Mouse (Mus musculus): ENCODE measurements around the gene Cracr2b. TPM values are rescaled to one million over a fixed set of nuclear protein-coding genes. Genes with fewer than 3 reads are reported as not detected.
A peak's percentile ranks its signal among the peaks of the same experiment; 100 is the strongest.

Cracr2b gene
- total and polyA plus RNA-seq, 2 experiments from 2014 or later: 5.3 to 5.9 TPM

DNA sequence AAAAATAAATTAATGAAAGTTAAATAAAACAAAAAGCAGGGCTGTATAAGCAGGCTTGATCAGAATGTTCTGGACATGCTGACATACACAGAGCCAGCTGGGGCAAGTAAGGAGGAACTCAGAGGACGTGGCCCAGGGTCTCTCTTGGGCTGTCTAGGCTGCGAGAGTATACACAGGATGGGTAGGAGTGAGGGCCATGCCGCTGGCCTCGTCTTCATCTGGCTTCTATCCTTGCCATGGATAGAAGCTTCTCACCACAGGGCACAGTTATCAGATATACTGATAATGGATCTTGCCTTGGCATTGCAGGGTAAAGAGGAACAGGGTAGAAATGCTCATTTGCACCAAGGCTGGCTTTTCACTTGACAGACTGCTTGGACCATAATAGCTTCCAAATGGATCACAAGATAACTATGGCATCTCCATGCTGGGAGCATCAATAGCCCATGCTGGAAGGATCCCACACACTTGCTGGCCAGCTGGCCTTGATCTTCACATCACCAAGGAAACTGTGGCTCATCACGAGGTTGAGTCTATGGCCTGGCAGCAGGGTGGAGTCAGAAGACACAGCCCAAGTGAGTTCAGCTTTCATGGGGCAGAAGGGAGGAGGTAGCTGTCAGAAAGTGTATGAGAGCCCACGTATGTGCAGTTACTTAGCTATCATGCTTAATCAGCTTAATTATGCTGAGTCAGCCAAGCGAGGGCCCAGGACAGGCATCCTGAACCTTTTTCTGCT lies 41.1 kb downstream of the Cracr2b start:
- no peaks in the 10 kb centered on the region for H3K27me3 ChIP-seq (ENCODE audit: insufficient read depth, low read length)
- no peak overlapping the region for H3K27ac ChIP-seq (ENCODE audit: low read depth, low read length)
- DNase-seq (ENCODE audit: low spot score) (peak; percentile 28), ATAC-seq (ENCODE audit: low FRiP score) (no peak)
- 87% methylated on average over 7 of the region's 7 CpGs for WGBS
- TF ChIP-seq CTCF (IDR thresholded peaks at IDR 0.05): no peak
- no peak overlapping the region for H3K4me3 ChIP-seq (ENCODE audit: low read depth, low read length)
- peaks cover 24% of the 10 kb centered on the region for H3K36me3 ChIP-seq (ENCODE audit: insufficient read depth, low read length)
- no peak overlapping the region for H3K4me2 ChIP-seq (ENCODE audit: low read depth, low read length, poor library complexity, severe bottlenecking)
- H3K4me1 ChIP-seq (ENCODE audit: insufficient read depth, low read length): no peaks in the 10 kb centered on the region
- H3K9me3 ChIP-seq (ENCODE audit: low read length): no peaks in the 10 kb centered on the region
- no peak overlapping the region for H3K9ac ChIP-seq (replicated peaks; ENCODE audit: low read length, poor library complexity, severe bottlenecking)

DNA sequence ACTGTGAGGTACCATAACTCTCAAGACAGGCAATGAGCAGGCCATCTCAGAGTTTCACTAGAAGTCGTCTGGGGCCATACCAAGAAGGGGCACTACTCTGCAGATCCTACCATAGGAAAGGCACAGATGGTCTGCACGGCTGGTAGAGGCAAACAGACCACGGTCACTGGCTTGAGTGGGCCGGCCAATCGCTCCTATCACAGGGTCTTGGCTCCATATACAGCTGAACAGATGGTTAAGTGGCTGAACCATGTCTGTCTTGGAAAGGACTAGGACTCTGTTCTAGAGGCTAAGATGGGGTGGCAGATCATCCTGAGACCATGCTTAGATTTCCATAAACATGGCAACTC lies 41.6 kb downstream of the Cracr2b start:
- Histone ChIP-seq H3K27me3 (ENCODE audit: insufficient read depth, low read length) (no peaks in the 10 kb centered on the region), H3K9me3 (ENCODE audit: low read length) (no peaks in the 10 kb centered on the region), H3K4me3 (ENCODE audit: low read depth, low read length) (no peak overlapping the region), H3K36me3 (ENCODE audit: insufficient read depth, low read length) (peaks cover 24% of the 10 kb centered on the region), H3K4me2 (ENCODE audit: low read depth, low read length, poor library complexity, severe bottlenecking) (no peak overlapping the region), H3K4me1 (ENCODE audit: insufficient read depth, low read length) (no peaks in the 10 kb centered on the region), H3K27ac (ENCODE audit: low read depth, low read length) (no peak overlapping the region), H3K9ac (replicated peaks; ENCODE audit: low read length, poor library complexity, severe bottlenecking) (no peak overlapping the region)
- DNase-seq (ENCODE audit: low spot score) (peak; percentile 53), ATAC-seq (ENCODE audit: low FRiP score) (no peak)
- TF ChIP-seq CTCF (IDR thresholded peaks at IDR 0.05): no peak
- WGBS: 95% methylated on average over 5 of the region's 5 CpGs

DNA sequence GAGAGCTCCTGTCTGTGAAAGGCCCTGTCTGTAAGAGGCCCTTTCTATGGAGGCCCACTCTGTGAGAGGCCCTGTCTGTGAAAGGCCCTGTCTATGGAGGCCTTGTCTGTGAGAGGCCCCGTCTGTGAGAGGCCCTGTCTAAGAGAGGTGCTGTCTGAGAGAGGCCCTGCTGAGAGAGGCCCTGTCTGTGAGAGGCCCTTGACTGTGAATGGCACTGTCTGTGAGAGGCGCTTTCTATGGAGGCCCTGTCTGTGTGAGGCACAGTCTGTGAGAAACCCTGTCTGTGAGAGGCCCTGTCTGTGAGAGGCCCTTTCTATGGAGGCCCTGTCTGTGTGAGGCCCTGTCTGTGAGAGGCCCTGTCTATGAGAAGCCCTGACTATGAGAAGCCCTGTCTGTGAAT lies 45.4 kb downstream of the Cracr2b start:
- Histone ChIP-seq H3K4me2 (ENCODE audit: low read depth, low read length, poor library complexity, severe bottlenecking) (no peak overlapping the region), H3K27me3 (ENCODE audit: insufficient read depth, low read length) (no peaks in the 10 kb centered on the region), H3K36me3 (ENCODE audit: insufficient read depth, low read length) (peaks cover 22% of the 10 kb centered on the region), H3K4me3 (ENCODE audit: low read depth, low read length) (no peak overlapping the region), H3K9ac (replicated peaks; ENCODE audit: low read length, poor library complexity, severe bottlenecking) (no peak overlapping the region), H3K9me3 (ENCODE audit: low read length) (no peaks in the 10 kb centered on the region), H3K4me1 (ENCODE audit: insufficient read depth, low read length) (no peaks in the 10 kb centered on the region), H3K27ac (ENCODE audit: low read depth, low read length) (no peak overlapping the region)
- no peak for TF ChIP-seq CTCF (IDR thresholded peaks at IDR 0.05)
- WGBS: 73% methylated on average over 2 of the region's 2 CpGs
- ATAC-seq (ENCODE audit: low FRiP score) (no peak), DNase-seq (ENCODE audit: low spot score) (no peak)

GRCm38 (mm10) chr7:141508160-141508559 lies 47.3 kb downstream of the Cracr2b start:
- H3K4me2 ChIP-seq (ENCODE audit: low read depth, low read length, poor library complexity, severe bottlenecking): no peak overlapping the region
- no peak overlapping the region for H3K27ac ChIP-seq (ENCODE audit: low read depth, low read length)
- no peaks in the 10 kb centered on the region for H3K27me3 ChIP-seq (ENCODE audit: insufficient read depth, low read length)
- H3K9ac ChIP-seq (replicated peaks; ENCODE audit: low read length, poor library complexity, severe bottlenecking): no peak overlapping the region
- no peak for TF ChIP-seq CTCF (IDR thresholded peaks at IDR 0.05)
- H3K4me3 ChIP-seq (ENCODE audit: low read depth, low read length): no peak overlapping the region
- H3K4me1 ChIP-seq (ENCODE audit: insufficient read depth, low read length): no peaks in the 10 kb centered on the region
- no peak for ATAC-seq (ENCODE audit: low FRiP score)
- peaks cover 15% of the 10 kb centered on the region for H3K36me3 ChIP-seq (ENCODE audit: insufficient read depth, low read length)
- H3K9me3 ChIP-seq (ENCODE audit: low read length): no peaks in the 10 kb centered on the region
- no peak for DNase-seq (ENCODE audit: low spot score)

DNA sequence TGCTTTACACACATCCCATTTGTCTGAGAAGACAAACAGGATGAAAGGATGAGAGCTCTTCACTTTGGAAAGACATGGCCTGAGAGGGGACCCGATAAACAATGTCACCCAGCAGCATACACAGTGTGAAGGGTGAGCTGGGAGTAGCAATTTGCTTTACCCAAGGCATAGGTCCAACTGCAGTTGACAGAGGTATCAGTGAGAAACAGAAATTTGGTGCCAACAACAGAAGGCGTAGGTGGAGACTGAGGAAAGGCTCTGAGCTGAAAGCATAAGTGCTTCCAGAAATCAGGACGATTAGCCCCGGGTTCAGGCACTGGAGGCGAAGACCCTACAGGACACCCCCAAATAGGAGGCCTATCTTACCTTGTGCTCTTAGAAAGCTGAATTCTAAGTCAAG lies 49.3 kb downstream of the Cracr2b start:
- TF ChIP-seq CTCF (IDR thresholded peaks at IDR 0.05): no peak
- no peak for ATAC-seq (ENCODE audit: low FRiP score)

GRCm38 (mm10) chr7:141510681-141511191 lies 49.8 kb downstream of the Cracr2b start:
- TF ChIP-seq CTCF (IDR thresholded peaks at IDR 0.05): no peak
- no peaks in the 10 kb centered on the region for H3K9me3 ChIP-seq (ENCODE audit: low read length)
- DNase-seq (ENCODE audit: low spot score): peak; percentile 32
- no peak for ATAC-seq (ENCODE audit: low FRiP score)
- no peak overlapping the region for H3K4me2 ChIP-seq (ENCODE audit: low read depth, low read length, poor library complexity, severe bottlenecking)
- H3K27me3 ChIP-seq (ENCODE audit: insufficient read depth, low read length): no peaks in the 10 kb centered on the region
- no peak overlapping the region for H3K9ac ChIP-seq (replicated peaks; ENCODE audit: low read length, poor library complexity, severe bottlenecking)
- H3K4me3 ChIP-seq (ENCODE audit: low read depth, low read length): no peak overlapping the region
- no peaks in the 10 kb centered on the region for H3K4me1 ChIP-seq (ENCODE audit: insufficient read depth, low read length)
- WGBS: 72% methylated on average over 8 of the region's 8 CpGs
- H3K36me3 ChIP-seq (ENCODE audit: insufficient read depth, low read length): peaks cover 15% of the 10 kb centered on the region
- no peak overlapping the region for H3K27ac ChIP-seq (ENCODE audit: low read depth, low read length)

More for the DNA sequence above, 49.3 kb downstream of the Cracr2b start:
- Histone ChIP-seq H3K4me1 (ENCODE audit: insufficient read depth, low read length) (no peaks in the 10 kb centered on the region), H3K27ac (ENCODE audit: low read depth, low read length) (no peak overlapping the region), H3K27me3 (ENCODE audit: insufficient read depth, low read length) (no peaks in the 10 kb centered on the region), H3K9me3 (ENCODE audit: low read length) (no peaks in the 10 kb centered on the region), H3K4me3 (ENCODE audit: low read depth, low read length) (no peak overlapping the region), H3K9ac (replicated peaks; ENCODE audit: low read length, poor library complexity, severe bottlenecking) (no peak overlapping the region), H3K36me3 (ENCODE audit: insufficient read depth, low read length) (peaks cover 15% of the 10 kb centered on the region), H3K4me2 (ENCODE audit: low read depth, low read length, poor library complexity, severe bottlenecking) (no peak overlapping the region)
- no peak for DNase-seq (ENCODE audit: low spot score)
- WGBS: 93% methylated on average over 5 of the region's 5 CpGs

Other genes with a start within 250 kb of the Cracr2b start
- not detected in 2 replicates for gene Lmntd2, start 247.0 kb upstream of the Cracr2b start, total RNA-seq (2014; rRNA removed)
- 0.10 and 0.36 TPM in 2 replicates for gene Lmntd2, start 247.0 kb upstream of the Cracr2b start, polyA plus RNA-seq (2015; fragmentation: Nextera tagmentation; extraction: Ambion mirVana)
- gene Rassf7, start 245.2 kb upstream of the Cracr2b start, total RNA-seq (2014; rRNA removed): 15.5 and 23.5 TPM in 2 replicates
- 20.7 and 21.7 TPM in 2 replicates for gene Rassf7, start 245.2 kb upstream of the Cracr2b start, polyA plus RNA-seq (2015; fragmentation: Nextera tagmentation; extraction: Ambion mirVana)
- 46.3 and 54.6 TPM in 2 replicates for gene Phrf1, start 232.3 kb upstream of the Cracr2b start, total RNA-seq (2014; rRNA removed)
- gene Phrf1, start 232.3 kb upstream of the Cracr2b start, polyA plus RNA-seq (2015; fragmentation: Nextera tagmentation; extraction: Ambion mirVana): 35.1 and 39.5 TPM in 2 replicates
- gene Irf7, start 194.6 kb upstream of the Cracr2b start, total RNA-seq (2014; rRNA removed): 3.9 and 4.5 TPM in 2 replicates
- 2.8 and 2.9 TPM in 2 replicates for gene Irf7, start 194.6 kb upstream of the Cracr2b start, polyA plus RNA-seq (2015; fragmentation: Nextera tagmentation; extraction: Ambion mirVana)
- gene Cdhr5, start 184.3 kb upstream of the Cracr2b start, total RNA-seq (2014; rRNA removed): not detected in 2 replicates
- gene Cdhr5, start 184.3 kb upstream of the Cracr2b start, polyA plus RNA-seq (2015; fragmentation: Nextera tagmentation; extraction: Ambion mirVana): not detected in 2 replicates
- gene Sct, start 182.0 kb upstream of the Cracr2b start, total RNA-seq (2014; rRNA removed): 1.5 and 2.5 TPM in 2 replicates
- 3.3 and 4.3 TPM in 2 replicates for gene Sct, start 182.0 kb upstream of the Cracr2b start, polyA plus RNA-seq (2015; fragmentation: Nextera tagmentation; extraction: Ambion mirVana)
- 0.55 and 0.61 TPM in 2 replicates for gene Drd4, start 169.1 kb upstream of the Cracr2b start, total RNA-seq (2014; rRNA removed)
- gene Drd4, start 169.1 kb upstream of the Cracr2b start, polyA plus RNA-seq (2015; fragmentation: Nextera tagmentation; extraction: Ambion mirVana): 0.73 and 0.98 TPM in 2 replicates
- gene Deaf1, start 133.4 kb upstream of the Cracr2b start, total RNA-seq (2014; rRNA removed): 246 and 289 TPM in 2 replicates
- gene Deaf1, start 133.4 kb upstream of the Cracr2b start, polyA plus RNA-seq (2015; fragmentation: Nextera tagmentation; extraction: Ambion mirVana): 291 and 306 TPM in 2 replicates
- 25.8 and 29.1 TPM in 2 replicates for gene Tmem80, start 133.4 kb upstream of the Cracr2b start, total RNA-seq (2014; rRNA removed)
- gene Tmem80, start 133.4 kb upstream of the Cracr2b start, polyA plus RNA-seq (2015; fragmentation: Nextera tagmentation; extraction: Ambion mirVana): 31.5 and 34.5 TPM in 2 replicates
- gene Eps8l2, start 122.2 kb upstream of the Cracr2b start, total RNA-seq (2014; rRNA removed): 2.4 and 3.1 TPM in 2 replicates
- 0.48 and 0.74 TPM in 2 replicates for gene Eps8l2, start 122.2 kb upstream of the Cracr2b start, polyA plus RNA-seq (2015; fragmentation: Nextera tagmentation; extraction: Ambion mirVana)
- 166 and 175 TPM in 2 replicates for gene Taldo1, start 68.9 kb upstream of the Cracr2b start, total RNA-seq (2014; rRNA removed)
- 245 and 255 TPM in 2 replicates for gene Taldo1, start 68.9 kb upstream of the Cracr2b start, polyA plus RNA-seq (2015; fragmentation: Nextera tagmentation; extraction: Ambion mirVana)
- 72.0 and 72.9 TPM in 2 replicates for gene Gatd1, start 47.0 kb upstream of the Cracr2b start, total RNA-seq (2014; rRNA removed)
- 47.7 and 48.9 TPM in 2 replicates for gene Gatd1, start 47.0 kb upstream of the Cracr2b start, polyA plus RNA-seq (2015; fragmentation: Nextera tagmentation; extraction: Ambion mirVana)
- gene Cend1, start 31.6 kb upstream of the Cracr2b start, total RNA-seq (2014; rRNA removed): 167 and 195 TPM in 2 replicates
- gene Cend1, start 31.6 kb upstream of the Cracr2b start, polyA plus RNA-seq (2015; fragmentation: Nextera tagmentation; extraction: Ambion mirVana): 194 and 233 TPM in 2 replicates
- 148 and 152 TPM in 2 replicates for gene Slc25a22, start 23.2 kb upstream of the Cracr2b start, total RNA-seq (2014; rRNA removed)
- 118 and 121 TPM in 2 replicates for gene Slc25a22, start 23.2 kb upstream of the Cracr2b start, polyA plus RNA-seq (2015; fragmentation: Nextera tagmentation; extraction: Ambion mirVana)
- gene Pidd1, start 17.1 kb upstream of the Cracr2b start, total RNA-seq (2014; rRNA removed): 1.4 and 1.6 TPM in 2 replicates
- 1.1 and 1.3 TPM in 2 replicates for gene Pidd1, start 17.1 kb upstream of the Cracr2b start, polyA plus RNA-seq (2015; fragmentation: Nextera tagmentation; extraction: Ambion mirVana)
- gene Rplp2, start 13.7 kb upstream of the Cracr2b start, total RNA-seq (2014; rRNA removed): 180 and 197 TPM in 2 replicates
- 761 and 852 TPM in 2 replicates for gene Rplp2, start 13.7 kb upstream of the Cracr2b start, polyA plus RNA-seq (2015; fragmentation: Nextera tagmentation; extraction: Ambion mirVana)
- gene Pnpla2, start 5.9 kb upstream of the Cracr2b start, total RNA-seq (2014; rRNA removed): 6.5 and 7.0 TPM in 2 replicates
- gene Pnpla2, start 5.9 kb upstream of the Cracr2b start, polyA plus RNA-seq (2015; fragmentation: Nextera tagmentation; extraction: Ambion mirVana): 22.2 and 24.5 TPM in 2 replicates
- gene Cd151, start 6.3 kb downstream of the Cracr2b start, total RNA-seq (2014; rRNA removed): 46.4 and 52.9 TPM in 2 replicates
- 13.6 and 15.0 TPM in 2 replicates for gene Cd151, start 6.3 kb downstream of the Cracr2b start, polyA plus RNA-seq (2015; fragmentation: Nextera tagmentation; extraction: Ambion mirVana)
- gene Polr2l, start 14.0 kb downstream of the Cracr2b start, total RNA-seq (2014; rRNA removed): 27.0 and 28.9 TPM in 2 replicates
- 77.9 and 78.5 TPM in 2 replicates for gene Polr2l, start 14.0 kb downstream of the Cracr2b start, polyA plus RNA-seq (2015; fragmentation: Nextera tagmentation; extraction: Ambion mirVana)
- gene Tspan4, start 14.1 kb downstream of the Cracr2b start, total RNA-seq (2014; rRNA removed): 91.4 and 94.8 TPM in 2 replicates
- gene Tspan4, start 14.1 kb downstream of the Cracr2b start, polyA plus RNA-seq (2015; fragmentation: Nextera tagmentation; extraction: Ambion mirVana): 68.1 and 75.7 TPM in 2 replicates
- 35.4 and 42.8 TPM in 2 replicates for gene Chid1, start 78.8 kb downstream of the Cracr2b start, total RNA-seq (2014; rRNA removed)
- gene Chid1, start 78.8 kb downstream of the Cracr2b start, polyA plus RNA-seq (2015; fragmentation: Nextera tagmentation; extraction: Ambion mirVana): 47.5 and 55.4 TPM in 2 replicates
- gene Ap2a2, start 101.1 kb downstream of the Cracr2b start, total RNA-seq (2014; rRNA removed): 203 and 220 TPM in 2 replicates
- 129 TPM in 2 replicates for gene Ap2a2, start 101.1 kb downstream of the Cracr2b start, polyA plus RNA-seq (2015; fragmentation: Nextera tagmentation; extraction: Ambion mirVana)
- not detected in 2 replicates for gene Muc6, start 194.2 kb downstream of the Cracr2b start, total RNA-seq (2014; rRNA removed)
- 0.12 and 0.16 TPM in 2 replicates for gene Muc6, start 194.2 kb downstream of the Cracr2b start, polyA plus RNA-seq (2015; fragmentation: Nextera tagmentation; extraction: Ambion mirVana)
- gene Muc2, start 229.2 kb downstream of the Cracr2b start, total RNA-seq (2014; rRNA removed): 0.77 and 1.0 TPM in 2 replicates
- 0.49 and 0.58 TPM in 2 replicates for gene Muc2, start 229.2 kb downstream of the Cracr2b start, polyA plus RNA-seq (2015; fragmentation: Nextera tagmentation; extraction: Ambion mirVana)